Mouse (Mus musculus): ENCODE measurements around the gene Gsk3b.

Gsk3b gene

DNA sequence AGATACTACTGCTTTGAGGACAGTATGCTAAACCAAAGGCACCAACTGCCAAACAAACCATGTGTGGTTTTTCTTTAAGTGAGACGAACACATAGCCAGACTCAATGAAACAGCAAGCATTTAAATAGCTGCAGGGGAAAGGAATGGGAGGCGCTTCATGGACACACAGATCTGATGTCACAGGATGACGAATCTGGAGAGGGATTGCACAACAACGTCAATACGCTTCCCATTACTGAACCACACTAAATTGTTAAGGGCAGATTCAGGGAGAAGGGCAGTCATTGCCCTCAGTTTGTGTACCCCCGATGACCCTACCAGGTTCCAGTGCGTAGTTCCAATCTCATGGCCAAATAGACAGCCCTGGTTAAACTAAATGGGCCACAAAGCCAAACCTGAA lies 197.0 kb downstream of the Gsk3b start:
- DNase-seq: no peak

DNA sequence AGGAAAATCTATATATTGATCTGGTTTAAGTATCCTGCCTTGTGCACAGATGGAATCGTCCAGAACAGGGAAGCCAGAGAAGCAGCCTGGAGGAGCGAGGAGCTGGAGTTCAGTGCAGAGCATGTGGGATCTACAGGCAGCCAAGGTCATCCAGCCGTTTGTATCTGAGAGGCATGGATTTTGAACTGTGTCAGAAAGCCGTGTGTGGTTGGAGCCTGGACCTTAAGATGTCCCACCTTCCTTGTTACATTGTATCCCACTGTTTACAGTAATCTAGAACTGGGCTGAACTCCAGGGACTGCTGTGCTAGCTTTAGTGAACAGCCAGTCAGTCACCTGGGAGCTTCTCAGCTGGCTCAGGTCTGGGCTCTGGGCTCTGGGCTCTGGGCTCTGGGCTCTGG lies 197.7 kb downstream of the Gsk3b start:
- DNase-seq: no peak

DNA sequence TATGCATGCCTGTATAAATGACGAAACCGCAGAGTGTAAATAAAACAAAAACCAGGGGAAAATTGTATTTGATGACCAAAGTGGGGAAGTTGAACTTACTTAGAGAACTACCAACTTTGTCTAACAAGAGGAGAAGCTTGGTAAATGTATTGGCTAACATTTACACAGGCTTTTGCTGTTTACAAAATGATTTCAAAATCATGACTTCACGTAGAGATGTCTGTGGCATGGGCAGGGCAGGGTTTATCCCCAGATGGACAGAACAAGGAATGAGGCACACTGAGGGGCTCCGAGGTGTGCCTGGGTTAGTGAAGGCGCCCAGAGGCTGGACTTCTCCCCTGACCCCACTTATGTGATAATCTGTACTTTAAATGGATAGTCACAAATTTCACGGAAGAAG lies 198.6 kb downstream of the Gsk3b start:
- DNase-seq: no peak

DNA sequence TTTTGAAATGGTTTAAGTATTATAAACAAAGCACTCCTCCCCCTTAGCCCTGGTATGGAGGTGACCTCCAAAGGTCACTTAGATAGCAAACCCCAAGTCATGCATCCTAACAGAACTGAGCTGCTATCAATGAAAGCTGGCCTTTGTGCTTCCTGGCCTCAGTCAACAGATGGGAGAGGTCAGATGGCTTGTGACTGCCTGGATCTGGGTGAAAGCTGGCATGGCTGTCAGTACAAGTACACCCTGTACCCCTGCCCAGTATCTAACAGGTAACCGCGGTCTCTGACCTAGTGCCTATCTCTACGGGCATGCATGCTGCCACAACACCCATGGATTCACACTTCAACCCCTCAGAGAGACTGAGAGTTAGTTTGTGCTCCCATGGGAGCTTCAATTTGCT lies 199.0 kb downstream of the Gsk3b start:
- DNase-seq: no peak

DNA sequence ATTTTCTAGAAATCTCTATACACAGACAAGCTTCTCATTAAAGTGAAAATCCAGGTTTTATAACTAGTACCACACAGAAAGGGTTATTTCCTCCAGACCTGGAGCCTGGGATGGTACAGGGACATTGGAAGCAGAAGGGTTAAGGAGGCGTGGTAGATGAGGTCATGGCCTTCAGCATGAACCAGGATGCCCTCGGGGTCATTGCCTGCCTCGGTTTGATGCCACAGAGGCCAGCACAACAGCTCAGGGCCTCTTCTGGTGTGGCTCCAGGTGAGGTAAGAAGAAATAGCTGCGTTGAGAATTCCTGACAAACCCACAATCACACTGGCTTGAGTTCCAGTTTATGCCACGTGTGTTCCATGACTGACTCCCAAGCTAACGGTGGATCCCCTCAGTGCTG lies 200.1 kb downstream of the Gsk3b start:
- no peak for DNase-seq

DNA sequence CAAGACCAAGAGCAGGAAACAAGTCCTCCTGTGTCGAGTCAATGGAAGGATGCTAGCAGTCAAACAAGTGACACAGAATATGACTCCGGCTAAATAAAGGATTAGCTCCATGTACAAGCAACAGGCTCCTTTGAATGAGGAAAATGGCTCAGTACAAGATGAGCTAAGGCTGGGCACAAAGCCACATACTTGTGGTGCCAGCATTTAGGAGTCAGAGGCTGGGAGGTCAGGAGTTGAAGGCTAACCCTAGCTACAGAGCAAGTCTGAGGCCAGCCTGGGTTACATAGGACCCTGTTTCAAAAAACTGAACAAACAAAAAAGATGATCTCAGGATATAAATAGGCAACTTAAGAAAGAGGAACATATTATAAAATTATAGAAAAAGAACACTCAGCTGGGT lies 201.3 kb downstream of the Gsk3b start:
- no peak for DNase-seq

DNA sequence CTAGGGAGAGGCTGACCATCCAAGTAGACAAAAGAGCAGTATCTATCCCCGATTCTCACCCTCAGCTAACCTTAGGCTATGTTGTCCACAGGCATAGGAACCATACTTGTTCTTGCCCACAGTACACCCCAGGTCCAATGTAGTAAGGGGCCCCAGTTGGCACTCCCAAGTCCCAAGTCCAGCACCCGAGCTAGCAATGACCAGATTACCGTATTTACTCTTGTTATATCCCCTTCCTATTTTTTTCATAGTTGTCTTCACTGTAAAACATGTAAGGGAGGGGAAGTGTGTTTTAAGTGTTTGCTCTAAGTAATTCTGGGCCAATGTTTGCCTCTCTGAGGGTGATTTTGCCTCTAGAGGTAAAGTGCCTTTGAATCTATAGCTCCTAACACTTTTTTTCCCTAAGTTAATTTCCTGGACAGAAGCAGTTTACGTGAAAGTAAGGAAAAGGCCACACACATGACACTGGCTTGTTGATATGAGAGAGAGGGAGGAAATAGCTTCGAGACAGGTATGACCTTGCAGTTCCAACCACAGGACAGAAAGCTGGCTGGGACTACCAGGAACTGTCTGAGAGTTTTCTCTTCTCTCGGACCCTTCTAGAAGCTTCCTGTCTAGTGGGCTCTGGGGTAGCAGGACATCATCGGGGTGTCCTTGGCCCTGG lies 206.0 kb downstream of the Gsk3b start, which contains the start of gene Nr1i2:
Gene Nr1i2, minus strand, starts transcription at position 140 of the 664 bp plus-strand sequence.
- DNase-seq: no peak

DNA sequence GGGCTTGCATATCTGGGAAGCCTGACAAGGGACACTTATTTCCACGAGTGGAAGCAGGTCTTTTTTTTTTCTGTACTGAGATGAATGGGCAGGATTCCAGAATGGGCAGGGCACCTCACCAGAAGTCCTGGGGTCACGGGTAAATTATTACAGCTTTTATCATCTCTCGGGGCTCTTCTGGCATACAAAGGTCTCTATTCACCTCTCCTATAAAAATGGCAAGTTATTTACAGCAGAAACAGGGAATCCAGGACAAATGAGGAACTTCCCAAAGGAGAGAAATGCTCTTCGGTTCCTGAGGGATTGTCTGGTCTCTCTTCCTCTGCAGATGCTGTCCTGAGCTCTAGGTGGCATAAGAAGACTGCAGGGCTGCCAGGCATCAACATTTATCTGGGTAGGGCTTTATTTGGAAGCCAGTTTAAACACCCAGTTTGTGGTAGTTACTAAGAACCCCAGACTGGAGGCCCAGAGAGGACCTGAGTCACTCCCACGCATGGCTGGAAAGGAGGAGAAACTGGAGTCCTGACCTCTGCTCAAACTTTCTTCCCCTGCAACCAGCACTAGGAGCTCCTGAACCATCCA lies 206.6 kb downstream of the Gsk3b start:
- no peak for DNase-seq

All from spleen, adult 18-20 months (tissue).